Mouse (Mus musculus) E14TG2a.4 (cell line): ENCODE results near the gene Myh3.

ENCODE experiments used
- CTCF ChIP-seq: conservative IDR thresholded peaks from 2 replicates; pipeline ENCODE4 v1.5.1; 2014; ENCODE audit warnings: low read length
- POU5F1 ChIP-seq: IDR thresholded peaks from 2 replicates; pipeline ENCODE4 v1.6.1; 2014; ENCODE audit warnings: low read length, borderline replicate concordance

- TF ChIP-seq CTCF: no peak
- no peak for TF ChIP-seq POU5F1
Measured at GRCm38 (mm10) chr11:67150237-67150636, 72.1 kb downstream of the Myh3 start.
